Mouse (Mus musculus): Measurements from ENCODE around the gene Gm12166. TPM values are rescaled to one million over a fixed set of nuclear protein-coding genes. Genes with fewer than 3 reads are reported as not detected.
"Not testable (repeated sequence)": the region's sequence is repeated elsewhere in the genome, so short reads cannot be mapped to it uniquely, and the experiment has no call there.

Gene Gm12166
- total RNA-seq, 2 experiments from 2014 or later, result 1.7 TPM; not detected in 1

DNA sequence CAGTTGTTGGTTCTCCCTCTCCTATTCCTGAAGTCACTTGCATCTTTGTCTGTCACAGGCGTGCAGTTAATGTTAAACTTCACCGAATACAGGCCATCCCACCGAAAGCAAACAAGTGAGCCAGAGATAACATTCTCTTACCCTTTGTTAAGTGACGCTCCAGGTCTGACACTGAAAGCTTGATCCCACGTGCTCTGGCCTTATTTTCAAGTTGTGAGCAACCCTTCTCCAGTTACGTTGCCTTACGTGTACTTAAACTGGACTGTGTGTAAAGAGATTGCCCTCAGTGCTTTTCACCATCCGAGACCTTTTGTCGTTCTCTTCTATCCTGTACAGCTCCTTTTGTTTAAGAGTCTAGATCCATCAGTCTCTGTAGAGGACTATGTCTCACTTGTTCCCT lies 5.9 kb upstream of the Gm12166 start:
- ATAC-seq (replicated peaks; ENCODE audit: low FRiP score, poor library complexity, severe bottlenecking), result no peak

DNA sequence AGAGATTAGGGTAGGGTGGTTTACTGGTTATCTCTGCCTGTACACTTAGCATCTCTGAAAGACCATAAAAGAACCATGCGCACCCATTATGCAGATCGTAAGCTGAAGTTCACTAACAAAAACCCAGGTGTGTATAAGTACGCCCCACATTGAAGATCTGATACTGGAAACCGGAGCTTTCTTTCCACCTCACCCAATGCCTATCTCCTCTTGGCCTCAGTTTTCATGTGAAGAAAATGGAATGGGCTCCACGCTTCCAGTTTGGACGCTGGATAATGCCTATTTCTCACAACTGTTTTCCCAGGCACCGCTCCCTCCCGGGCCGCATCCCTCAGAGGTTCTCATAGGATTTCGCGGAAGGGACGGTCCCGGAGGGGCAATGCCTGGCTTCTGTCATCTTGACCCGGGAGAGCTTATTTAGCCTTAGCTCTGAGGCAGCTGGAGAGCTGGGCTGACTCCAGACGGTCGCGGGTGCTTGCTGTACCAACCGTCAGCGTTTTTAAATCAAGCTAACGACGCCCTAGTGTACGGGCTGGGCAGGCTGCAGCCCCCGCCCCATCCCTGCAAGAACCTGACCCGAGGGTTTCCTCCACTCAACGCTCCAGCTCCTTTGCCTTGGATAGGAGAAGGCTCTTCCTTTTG lies 4.8 kb upstream of the Gm12166 start:
- no peak for ATAC-seq (replicated peaks; ENCODE audit: low FRiP score, poor library complexity, severe bottlenecking)

DNA sequence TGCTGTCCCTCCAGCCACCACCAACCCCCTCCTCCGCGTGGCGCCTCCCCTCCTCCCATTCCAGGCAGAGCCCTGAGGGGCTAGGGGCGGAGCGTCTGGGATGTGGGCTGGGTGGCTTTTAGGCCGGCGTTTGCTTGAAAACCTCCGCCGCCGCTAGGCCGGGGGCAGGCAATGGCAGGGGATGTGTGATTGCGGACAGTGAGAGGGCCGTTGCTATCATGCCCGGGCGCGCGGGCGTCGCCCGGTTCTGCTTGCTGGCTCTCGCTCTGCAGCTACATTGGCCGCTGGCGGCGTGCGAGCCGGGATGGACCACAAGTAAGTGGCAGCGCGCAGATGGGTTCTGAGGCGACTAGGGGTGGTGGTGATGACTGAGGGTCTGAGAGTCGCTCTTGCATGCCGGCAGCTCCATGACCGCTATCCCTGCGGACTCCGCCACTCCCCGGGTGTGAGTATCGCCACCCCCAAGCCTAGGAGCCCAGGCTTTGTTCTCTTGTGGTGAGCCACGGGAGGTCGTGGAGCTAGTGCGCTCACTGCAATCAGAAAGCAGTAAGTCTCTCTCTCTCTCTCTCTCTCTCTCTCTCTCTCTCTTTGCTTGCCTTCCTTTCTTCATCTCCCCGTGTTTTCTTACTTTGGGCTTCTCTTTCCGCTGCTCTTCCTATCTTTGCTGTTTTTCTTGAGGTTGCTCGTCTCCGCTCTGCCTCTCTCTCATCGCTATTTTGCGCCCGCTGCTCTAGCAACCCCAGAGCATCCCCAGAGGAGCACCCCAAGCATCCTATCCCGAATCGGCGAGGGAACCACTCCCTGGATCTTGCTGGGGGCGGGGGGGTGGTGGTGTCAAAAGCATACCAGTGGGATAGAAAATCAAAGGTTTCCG lies 4.0 kb upstream of the Gm12166 start, which contains the start of gene Adam19:
TSS of gene Adam19 (plus strand) at position 97 of the 874 bp plus-strand sequence.
- ATAC-seq (replicated peaks; ENCODE audit: low FRiP score, poor library complexity, severe bottlenecking), result 0 out of 2 replicates have a peak, but pooled peaks have one; percentile 22

DNA sequence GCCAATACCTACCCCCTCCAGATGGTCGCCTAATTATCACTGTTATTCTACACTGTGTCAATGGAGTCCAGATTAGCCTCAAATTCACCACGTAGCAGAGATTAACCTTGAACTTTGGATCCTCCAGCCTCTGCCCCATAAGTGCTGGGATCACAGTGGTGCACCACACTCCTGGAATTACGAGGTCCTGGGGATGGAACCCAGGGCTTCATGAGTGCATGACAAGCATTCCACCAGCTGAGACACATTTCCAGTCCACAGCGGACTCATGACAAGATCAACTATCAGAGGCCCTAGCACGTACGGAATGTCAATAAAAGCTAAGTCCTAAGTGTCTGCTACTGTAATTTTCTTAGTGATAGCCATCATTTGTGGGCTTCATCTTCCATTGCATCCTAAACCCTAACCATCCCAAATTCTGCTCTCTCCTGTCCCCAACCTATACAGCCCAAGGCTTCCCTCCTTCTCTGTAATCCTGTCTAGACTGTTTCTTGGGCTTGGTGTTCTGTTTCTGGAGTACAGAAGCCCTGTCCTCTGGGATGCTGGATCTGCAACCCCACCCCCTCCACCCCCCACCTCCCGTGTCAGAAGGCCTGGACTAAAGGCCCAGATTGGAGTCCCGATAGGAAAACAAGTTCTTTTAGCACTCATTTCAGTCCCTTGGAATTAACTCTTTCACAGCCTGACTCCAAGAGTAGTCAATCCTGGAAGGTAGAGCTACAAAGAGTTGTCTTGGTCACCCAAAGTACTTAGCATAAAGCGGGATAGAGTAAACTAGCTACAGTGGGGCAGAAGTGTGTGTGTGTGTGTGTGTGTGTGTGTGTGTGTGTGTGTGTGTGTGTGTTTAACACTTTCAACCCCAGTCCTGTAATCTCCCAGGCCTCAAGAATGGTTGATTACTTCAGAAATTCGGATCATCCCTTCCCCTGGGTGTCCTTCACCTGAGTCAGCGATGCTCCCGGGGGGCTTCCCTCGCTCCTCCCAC lies 3.1 kb upstream of the Gm12166 start:
- ATAC-seq (replicated peaks; ENCODE audit: low FRiP score, poor library complexity, severe bottlenecking), result no peak

DNA sequence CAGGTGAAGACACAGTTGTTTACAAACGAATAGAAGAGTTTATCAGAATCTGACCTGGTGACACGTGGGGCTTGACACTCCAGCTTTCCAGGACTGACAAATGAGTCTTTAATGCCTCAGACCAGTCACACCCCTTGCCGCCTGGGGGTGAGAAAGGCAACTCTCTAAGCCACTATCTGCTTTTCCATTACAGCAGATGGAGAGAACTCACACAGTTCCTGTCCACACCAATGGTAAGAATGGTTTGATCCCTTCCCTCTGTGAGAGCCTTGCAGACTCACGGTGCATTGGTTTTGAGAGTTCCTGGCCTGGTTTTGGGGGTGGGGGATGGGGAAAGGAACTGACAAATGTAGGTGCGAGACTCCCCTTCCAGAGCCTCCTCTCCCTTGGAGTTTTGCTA lies 2.2 kb upstream of the Gm12166 start:
- ATAC-seq (replicated peaks; ENCODE audit: low FRiP score, poor library complexity, severe bottlenecking), result no peak

DNA sequence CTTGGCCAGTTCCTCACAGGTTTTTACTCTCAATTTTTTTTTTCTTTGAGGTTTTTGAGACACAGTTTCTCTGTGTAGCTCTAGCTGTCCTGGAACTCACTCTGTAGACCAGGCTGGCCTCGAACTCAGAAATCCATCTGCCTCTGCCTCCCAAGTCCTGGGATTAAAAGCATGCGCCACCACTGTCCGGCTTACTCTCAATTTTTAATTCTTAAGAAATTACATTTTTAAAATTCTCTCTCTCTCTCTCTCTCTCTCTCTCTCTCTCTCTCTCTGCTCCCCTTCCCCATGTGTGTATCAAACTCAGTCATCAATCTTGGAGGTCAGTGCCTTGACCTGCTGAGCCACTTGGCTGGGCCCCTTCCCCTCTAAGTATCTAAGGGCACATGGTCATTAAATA lies 1.3 kb upstream of the Gm12166 start:
- not testable (repeated sequence) for ATAC-seq (replicated peaks; ENCODE audit: low FRiP score, poor library complexity, severe bottlenecking)

DNA sequence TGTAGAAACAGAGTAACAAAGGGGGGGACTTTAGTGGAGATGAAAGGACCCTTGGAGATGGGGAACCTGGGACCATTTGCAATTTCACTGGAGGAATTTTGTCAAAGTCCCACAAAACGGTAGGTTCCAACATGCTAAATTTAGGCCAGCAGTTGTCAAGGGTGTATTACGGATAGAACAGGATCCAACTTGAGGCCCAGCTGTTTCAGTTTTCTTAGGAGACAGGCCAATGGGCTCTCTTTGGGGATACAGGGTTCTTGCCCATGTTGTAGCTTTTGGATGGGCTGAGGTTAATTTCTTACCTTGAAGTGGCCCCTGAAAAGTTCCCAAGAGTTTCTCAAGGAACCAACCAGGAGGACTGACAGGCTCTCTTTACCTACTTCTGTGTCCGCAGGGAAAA lies 4.9 kb downstream of the Gm12166 start:
- ATAC-seq (replicated peaks; ENCODE audit: low FRiP score, poor library complexity, severe bottlenecking), result no peak

DNA sequence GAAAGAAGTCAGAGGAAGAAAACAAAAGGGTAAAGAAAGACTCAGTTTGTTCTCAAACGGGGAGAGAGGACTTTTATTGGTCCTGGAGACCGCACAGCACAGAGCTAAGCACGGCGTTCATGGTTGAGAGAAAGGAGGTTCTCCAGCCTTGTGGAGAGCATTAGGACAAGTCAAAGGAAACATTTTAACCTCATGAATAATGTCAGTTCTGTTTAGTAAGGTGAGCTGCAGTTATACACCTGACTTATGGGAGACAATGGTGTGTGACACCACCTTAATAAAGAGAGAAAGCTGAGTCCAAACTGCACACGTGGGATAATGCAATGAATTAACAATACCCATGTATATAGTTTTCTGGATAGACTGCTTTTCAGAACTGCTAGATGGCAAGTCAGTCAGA lies 7.3 kb downstream of the Gm12166 start:
- no peak for ATAC-seq (replicated peaks; ENCODE audit: low FRiP score, poor library complexity, severe bottlenecking)

DNA sequence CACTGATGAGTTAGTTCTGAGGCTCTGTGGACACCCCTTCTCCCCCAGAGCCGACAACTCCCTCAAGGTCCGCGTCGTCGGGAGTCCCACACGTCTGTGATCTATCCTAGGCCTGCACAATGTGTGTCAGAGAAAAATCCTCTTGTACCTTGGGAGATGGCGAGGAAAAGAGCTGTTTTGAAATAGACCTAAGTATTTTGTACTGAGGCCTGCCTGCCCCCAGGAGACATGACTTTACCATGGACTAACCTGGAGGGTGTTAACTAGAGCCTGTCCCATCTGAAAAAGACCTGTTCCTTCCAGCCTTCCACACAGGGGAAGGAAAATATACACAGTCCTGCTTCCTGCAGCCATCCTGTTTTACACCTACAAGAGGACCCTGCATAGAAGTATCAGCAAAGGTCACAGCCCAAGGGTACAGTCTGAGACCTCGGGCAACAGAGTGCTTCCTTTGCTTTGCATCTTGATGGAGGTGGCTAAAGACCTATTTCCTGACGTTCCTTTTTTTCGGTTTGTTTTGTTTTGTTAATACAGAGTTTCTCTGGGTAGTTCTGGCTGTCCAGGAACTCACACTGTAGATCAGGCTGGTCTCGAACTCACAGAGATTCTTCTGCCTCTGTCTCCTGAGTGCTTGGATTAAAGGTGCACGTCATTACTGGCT lies 10.4 kb downstream of the Gm12166 start:
- ATAC-seq (replicated peaks; ENCODE audit: low FRiP score, poor library complexity, severe bottlenecking), result no peak

DNA sequence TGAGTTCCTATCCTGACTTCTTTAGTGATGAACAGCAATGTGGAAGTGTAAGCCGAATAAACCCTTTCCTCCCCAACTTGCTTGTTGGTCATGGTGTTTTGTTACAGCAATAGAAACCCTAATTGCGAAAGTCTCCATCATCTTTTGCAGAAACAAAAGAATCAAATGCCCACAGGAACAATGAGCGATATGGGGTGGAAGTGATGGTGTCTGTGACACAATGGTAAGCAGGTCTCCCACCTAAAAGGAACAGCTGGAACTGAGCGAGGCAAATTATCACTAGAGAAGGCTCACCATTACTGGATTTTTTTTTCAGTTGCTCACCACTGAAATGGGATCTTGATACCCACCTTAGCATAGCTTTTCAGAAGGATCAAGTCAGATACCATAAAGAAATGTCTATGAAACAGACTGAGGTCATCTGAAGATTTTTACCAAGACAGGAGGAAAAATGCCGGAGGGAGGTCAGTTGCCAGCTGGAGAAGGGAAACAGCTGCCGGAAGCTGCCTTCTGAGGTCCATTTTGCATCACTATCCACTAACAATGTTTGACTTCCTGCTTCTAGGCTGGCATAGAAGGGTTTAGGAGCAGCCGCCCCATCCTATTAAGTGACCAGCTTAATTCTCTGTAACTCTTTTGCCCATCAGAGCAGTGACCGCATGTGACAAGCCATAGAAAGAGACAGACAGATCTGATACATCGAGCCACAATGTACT lies 11.1 kb downstream of the Gm12166 start:
- ATAC-seq (replicated peaks; ENCODE audit: low FRiP score, poor library complexity, severe bottlenecking), result no peak

DNA sequence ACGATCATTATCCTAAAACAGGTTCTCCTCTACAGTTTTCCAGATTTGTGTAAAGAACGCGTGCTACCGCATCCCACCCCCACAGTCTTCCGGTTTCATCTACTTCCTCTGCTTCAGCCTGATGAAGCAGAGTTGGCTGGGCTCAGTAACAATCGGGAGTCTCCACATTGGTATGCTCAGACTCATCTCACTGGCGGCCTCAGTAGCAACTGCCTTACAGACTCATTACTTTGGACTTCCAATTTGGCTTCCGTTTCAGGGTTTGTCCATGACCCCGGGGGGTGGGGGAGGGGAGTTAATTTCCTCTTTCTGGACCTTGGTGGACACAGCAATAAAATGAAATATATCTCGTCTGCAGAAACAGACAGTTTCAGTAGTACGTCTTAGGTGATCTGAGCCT lies 12.8 kb downstream of the Gm12166 start:
- no peak for ATAC-seq (replicated peaks; ENCODE audit: low FRiP score, poor library complexity, severe bottlenecking)

DNA sequence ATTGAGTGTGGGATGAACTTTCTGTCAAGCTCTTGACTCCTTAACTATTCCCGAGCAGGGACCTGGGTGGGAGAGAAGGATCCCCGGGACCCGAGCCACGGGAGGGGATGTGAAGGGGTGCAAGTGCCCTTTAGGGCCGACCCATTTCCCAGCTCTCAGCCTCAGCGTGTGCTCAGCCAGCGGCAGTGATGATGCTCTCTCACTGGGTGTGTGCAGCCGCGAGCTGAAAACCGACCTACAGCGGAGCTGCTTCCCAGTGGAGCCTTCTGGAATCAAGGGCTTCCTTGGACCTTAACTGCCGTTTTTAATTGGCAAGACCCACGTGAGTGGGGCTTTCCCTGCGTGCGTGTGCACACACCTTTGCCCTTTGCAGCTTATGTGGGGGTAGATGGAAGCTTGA lies 13.2 kb downstream of the Gm12166 start:
- no peak for ATAC-seq (replicated peaks; ENCODE audit: low FRiP score, poor library complexity, severe bottlenecking)

DNA sequence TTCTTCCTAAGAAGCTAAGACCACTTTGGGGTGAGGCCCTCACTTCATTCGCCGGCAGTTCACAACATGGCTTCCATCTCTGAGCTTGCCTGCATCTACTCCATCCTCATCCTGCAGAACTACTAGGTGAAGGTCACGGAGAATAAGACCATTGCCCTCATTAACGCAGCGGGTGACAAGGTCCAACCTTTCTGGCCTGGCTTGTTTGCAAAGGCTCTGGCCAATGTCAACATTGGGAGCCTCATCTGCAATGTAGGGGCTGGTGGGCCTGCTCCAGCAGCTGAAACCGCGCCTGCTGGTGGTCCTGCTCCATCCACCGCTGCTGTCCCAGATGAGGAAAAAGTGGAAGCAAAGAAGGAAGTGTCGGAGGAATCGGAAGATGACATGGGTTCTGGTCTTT lies 15.7 kb downstream of the Gm12166 start:
- no peak for ATAC-seq (replicated peaks; ENCODE audit: low FRiP score, poor library complexity, severe bottlenecking)

DNA sequence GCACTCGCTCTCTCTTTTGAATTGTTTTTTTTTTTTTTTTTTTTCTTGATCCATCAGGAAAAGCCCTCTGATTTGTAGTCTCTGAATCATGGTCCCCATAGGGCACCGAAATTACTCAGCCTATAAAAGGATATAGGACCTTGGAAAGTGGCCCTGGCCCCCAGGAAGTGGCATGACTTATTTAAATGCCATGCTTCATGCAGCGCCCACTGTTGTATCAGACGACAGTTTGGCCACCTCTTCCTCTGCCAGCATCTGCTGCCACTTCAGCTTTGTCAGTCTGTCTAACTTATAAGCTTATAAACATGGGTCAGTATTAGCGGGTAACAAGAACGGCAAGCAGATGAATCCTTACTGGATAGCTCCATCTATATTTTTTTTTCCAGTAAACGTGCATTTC lies 19.2 kb downstream of the Gm12166 start:
- no peak for ATAC-seq (replicated peaks; ENCODE audit: low FRiP score, poor library complexity, severe bottlenecking)

DNA sequence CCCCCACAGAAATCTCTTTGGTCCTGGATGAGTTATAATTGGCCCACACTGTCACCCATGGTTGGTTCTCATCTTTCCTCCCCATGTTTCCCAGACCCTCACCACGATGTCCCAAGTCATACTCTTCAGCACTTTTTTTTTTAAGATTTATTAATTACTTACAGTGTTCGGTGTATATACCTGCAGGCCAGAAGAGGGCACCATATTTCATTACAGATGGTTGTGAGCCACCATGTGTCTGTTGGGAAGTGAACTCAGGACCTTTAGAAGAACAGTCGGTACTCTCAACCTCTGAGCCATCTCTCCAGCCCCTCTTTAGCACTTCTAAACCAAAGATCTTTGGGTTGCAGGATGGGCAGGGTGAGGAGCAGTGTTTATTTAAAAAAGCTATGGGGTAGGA lies 20.7 kb downstream of the Gm12166 start:
- ATAC-seq (replicated peaks; ENCODE audit: low FRiP score, poor library complexity, severe bottlenecking), result no peak

DNA sequence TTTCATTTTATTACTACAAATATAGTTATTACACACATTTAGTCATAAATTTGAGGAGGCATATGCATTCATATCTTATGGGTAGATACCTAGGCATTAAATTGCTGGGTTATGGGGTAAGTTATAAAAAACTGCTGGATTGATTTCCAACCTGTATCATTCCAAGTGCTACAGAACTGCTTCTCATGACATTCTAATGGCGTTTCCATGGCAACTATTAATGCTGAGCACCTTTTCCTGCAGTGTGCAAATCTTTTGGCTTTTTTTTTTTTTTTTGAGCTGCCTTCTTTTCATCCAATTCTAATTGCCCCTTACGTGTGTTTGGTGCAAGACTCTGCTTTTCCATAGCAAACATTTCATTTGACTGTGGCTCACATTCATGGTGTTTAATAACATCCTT lies 22.1 kb downstream of the Gm12166 start:
- no peak for ATAC-seq (replicated peaks; ENCODE audit: low FRiP score, poor library complexity, severe bottlenecking)

DNA sequence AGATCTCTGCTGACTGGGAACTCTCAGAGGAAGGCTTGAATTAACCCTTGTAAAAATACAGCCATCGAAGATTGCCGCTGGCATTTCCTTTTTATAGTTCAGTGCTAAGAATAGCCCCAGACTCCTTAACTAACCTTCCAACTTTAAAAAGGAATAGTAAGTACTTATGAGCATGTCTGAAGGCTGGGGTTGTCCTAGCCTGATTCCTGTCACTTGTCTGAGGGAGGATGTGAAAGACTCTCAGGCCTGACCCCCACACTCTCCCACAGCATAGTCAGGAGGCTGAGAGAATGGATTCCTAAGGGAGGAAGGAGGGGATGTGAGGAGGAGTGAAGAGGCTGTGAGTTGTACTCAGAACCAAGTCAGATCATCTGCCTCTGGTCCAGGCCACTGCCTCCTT lies 22.6 kb downstream of the Gm12166 start:
- no peak for ATAC-seq (replicated peaks; ENCODE audit: low FRiP score, poor library complexity, severe bottlenecking)

DNA sequence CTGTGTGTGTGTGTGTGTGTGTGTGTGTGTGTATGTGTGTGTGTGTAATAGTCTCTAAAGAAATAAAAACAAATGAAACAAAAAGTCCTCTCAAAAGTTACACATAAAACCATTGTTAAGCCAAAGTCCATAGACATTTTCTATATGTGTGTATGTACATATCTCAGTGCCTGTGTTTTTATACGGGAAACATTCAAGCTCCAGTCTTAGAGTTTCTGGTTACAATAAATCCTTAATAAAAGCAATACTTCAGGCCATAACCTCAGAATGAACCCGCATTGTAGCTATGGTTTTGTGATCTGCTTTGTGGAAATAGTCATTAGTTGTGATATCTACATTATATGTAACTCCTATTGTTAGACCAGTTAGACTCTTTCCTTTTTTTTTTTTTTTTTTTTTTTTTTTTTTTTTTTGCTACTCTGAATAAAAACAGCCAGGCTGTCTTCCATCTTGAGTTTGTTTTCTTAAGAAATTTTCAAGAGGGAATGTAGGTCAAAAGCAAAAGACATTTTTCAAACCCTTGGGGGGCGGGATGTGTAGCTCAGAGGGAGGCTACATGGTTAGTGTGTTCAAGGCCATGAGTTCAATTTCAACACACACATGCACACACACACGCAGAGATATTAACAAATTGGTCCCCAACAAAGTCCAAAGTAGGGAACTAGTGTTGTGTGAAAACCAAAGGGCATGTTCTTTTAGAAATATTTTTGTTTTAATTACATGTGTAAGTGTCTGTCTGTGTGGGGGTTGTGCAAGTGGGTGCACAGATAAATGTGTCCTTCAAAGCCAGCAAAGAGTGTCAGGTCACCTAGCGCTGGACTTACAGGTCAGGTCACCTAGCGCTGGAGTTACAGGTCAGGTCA lies 23.9 kb downstream of the Gm12166 start:
- ATAC-seq (replicated peaks; ENCODE audit: low FRiP score, poor library complexity, severe bottlenecking), result no peak
